Mouse (Mus musculus) liver, adult 2 months (tissue): ENCODE measurements around the gene Ulk4.

Source experiments
- CTCF ChIP-seq: fragments of 200-500 bp; IDR thresholded peaks from 2 replicates; pipeline ENCODE4 v1.5.1; 2011; ENCODE audit warnings: low read depth, low read length, control low read depth
- POLR2A ChIP-seq: fragments of 200-500 bp; IDR thresholded peaks from 2 replicates; pipeline ENCODE4 v1.6.1; 2011; ENCODE audit warnings: low read length, control low read depth; ENCODE audit not compliant: insufficient read depth; ENCODE audit errors: extremely low read depth

DNA sequence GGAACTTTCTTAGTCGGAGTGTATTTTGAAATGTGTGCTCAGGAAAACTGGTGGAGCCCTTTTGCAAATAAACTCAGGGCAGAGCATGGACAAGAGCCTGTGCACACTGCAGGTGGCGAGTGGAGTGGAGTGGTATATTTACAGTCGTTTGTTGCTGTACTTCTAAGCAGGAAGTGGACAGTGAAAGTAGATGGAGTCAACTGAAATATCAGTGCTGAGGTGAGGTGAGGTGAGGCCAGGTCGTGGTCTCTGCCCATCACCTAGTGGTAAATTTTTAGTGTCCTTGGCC is 341.4 kb downstream of the Ulk4 start:
- TF ChIP-seq POLR2A (no peak), CTCF (no peak)
